Mouse (Mus musculus) macrophage (primary cell): ENCODE data around the gene Megf6. TPM values are rescaled to one million over a fixed set of nuclear protein-coding genes. Genes with fewer than 3 reads are reported as not detected.

Experiments used
- H3K27ac ChIP-seq: fragments of 350-480 bp; formaldehyde crosslinking; 2 replicates; pipeline ENCODE4 v1.9.0; 2021
- H3K36me3 ChIP-seq: fragments of 350-480 bp; formaldehyde crosslinking; 2 replicates; pipeline ENCODE4 v1.9.0; 2021; ENCODE audit errors: inconsistent target
- H3K4me3 ChIP-seq: fragments of 350-480 bp; formaldehyde crosslinking; 2 replicates; pipeline ENCODE4 v1.9.0; 2021; ENCODE audit errors: inconsistent target
- H3K79me2 ChIP-seq: fragments of 350-480 bp; formaldehyde crosslinking; 2 replicates; pipeline ENCODE4 v1.9.0; 2021; ENCODE audit errors: inconsistent target
- WGBS: methylation state at CpG from one replicate; pipeline ENCODE4 v1.1.7; 2026; ENCODE audit warnings: inconsistent platforms; ENCODE audit not compliant: missing documents; 5-methylcytosine and 5-hydroxymethylcytosine counted together
- polyA plus RNA-seq: library from polyadenylated mRNA; stranded (reverse); fragments of 250-400 nt; gene quantifications from 3 replicates; pipeline ENCODE4 v1.2.4, GENCODE M21; 2018; ENCODE audit warnings: inconsistent platforms

Megf6 gene
- polyA plus RNA-seq, 1 experiment from 2014 or later: not detected

DNA sequence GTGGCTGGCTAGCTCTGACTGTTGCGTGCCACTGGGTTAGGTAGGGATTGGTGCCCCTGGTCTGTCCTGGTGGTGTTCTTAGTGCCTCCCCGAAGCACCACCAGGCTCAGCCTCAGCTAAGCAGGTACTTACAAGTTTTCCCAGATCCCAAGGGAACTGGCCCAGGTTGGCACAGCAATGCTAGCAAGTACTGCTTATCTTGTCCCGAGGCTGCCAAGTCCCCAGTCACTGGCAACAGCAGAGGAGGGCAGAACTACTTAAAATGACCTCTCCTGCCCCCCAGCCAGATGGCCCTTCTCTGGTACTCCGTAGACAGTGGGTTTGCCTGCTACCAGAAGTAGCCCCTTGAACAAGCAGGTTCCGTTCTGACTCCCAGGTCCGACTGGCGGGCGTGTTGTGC, 68.7 kb downstream of the Megf6 start:
- H3K4me3 ChIP-seq: no peak overlapping the region
- WGBS: 91% methylated on average over 8 of the region's 8 CpGs
- H3K79me2 ChIP-seq: no peaks in the 10 kb centered on the region
- H3K27ac ChIP-seq: no peak overlapping the region
- H3K36me3 ChIP-seq: no peaks in the 10 kb centered on the region

- Histone ChIP-seq H3K27ac (no peak overlapping the region), H3K36me3 (no peaks in the 10 kb centered on the region), H3K79me2 (no peaks in the 10 kb centered on the region), H3K4me3 (no peak overlapping the region)
- 73% methylated on average over 11 of the region's 11 CpGs for WGBS
Measured at GRCm38 (mm10) chr4:154240608-154241007, 70.1 kb downstream of the Megf6 start.

- Histone ChIP-seq H3K36me3 (no peaks in the 10 kb centered on the region), H3K4me3 (no peak overlapping the region), H3K27ac (no peak overlapping the region), H3K79me2 (no peaks in the 10 kb centered on the region)
- WGBS: 72% methylated on average over 7 of the region's 7 CpGs
Measured at GRCm38 (mm10) chr4:154245342-154245741, 74.8 kb downstream of the Megf6 start.

DNA sequence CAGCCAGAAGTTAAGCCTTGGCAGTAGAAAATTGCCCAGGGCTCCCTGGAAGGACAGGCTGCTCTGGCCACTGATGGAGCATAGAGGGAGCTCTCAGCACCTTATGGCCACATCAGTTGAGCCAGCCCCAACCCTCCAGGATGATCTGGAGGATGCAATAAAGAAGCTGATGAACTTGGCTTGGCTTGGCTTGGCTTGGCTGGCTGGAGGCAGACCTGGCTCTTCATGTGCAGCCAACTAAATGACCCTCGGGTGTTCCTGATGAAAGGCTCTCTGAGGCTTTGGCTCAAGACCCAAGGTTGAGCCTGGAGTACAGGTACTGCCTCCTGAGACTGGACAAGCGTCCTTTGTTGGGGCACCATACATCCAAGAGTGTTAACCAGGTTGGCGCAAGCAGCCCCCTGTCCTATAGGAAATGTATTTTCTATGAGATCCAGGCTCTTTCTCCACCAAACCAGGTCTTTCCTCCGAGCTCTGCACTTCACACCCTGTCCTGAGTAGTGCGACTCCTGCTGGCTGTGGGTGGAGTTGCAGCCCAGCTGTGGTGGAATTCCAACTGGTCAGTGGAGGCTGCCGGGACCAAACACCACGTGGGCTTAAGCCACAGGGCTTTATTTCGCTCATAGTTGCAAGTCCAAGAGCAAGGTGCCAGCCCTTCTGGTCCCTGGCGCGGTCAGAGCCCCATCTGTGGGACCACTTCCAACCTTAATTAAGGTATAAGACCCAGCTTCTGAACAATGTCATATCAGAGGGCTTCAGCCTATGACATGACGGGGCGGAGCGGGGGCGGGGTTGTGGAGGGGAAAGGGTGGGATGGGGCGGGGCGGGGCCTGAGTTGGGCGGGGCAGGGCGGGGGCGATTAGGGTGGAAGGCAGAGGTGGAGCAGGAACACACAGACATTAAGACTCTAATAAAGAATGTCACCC, 75.8 kb downstream of the Megf6 start:
- H3K79me2 ChIP-seq: no peaks in the 10 kb centered on the region
- H3K4me3 ChIP-seq: no peak overlapping the region
- no peaks in the 10 kb centered on the region for H3K36me3 ChIP-seq
- WGBS: 15% methylated on average over 15 of the region's 19 CpGs
- no peak overlapping the region for H3K27ac ChIP-seq

DNA sequence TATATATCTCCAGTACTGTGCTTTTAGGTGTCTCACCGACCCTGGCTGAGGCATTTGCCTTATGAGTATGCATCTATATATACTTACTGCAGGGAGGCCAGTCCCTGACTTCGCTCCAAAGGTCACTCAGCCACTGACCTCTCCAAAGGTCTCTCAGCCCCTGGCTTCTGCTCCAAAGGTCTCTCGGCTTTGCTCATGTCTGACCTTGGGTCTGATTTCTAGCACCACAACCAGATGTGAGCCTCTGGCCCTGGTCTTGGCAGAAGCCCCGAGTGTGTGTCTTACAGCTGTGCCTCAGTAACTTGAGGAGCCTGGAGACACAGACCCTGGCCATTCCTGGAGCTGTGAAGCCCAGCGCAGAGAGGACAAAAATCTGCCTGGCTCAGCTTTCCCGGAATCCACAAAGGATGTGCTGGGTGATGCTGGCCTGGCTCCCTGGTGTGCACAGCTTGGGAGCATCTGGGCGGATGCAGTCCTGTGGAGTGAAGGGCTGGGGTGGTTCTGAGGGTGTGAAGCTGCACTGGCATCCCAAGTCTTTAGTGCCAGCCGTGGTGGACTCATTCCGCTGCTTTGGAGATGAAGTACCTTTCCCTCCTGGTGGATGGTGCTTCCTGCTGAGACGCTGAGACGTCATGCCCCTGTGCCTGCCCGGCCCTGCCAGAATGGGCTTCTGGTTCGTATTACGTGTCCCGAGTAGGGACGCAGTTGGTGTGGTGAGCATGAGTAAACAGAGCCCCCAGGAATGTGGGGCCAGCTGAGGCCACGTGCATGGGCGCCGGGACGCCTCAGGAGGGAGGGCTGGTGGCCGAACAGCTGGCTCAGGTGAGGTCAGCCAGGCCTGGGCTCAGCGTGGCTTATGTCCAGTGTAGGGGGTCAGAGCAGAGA, 76.9 kb downstream of the Megf6 start:
- Histone ChIP-seq H3K4me3 (no peak overlapping the region), H3K36me3 (no peaks in the 10 kb centered on the region), H3K79me2 (no peaks in the 10 kb centered on the region), H3K27ac (no peak overlapping the region)
- 87% methylated on average over 21 of the region's 22 CpGs for WGBS

DNA sequence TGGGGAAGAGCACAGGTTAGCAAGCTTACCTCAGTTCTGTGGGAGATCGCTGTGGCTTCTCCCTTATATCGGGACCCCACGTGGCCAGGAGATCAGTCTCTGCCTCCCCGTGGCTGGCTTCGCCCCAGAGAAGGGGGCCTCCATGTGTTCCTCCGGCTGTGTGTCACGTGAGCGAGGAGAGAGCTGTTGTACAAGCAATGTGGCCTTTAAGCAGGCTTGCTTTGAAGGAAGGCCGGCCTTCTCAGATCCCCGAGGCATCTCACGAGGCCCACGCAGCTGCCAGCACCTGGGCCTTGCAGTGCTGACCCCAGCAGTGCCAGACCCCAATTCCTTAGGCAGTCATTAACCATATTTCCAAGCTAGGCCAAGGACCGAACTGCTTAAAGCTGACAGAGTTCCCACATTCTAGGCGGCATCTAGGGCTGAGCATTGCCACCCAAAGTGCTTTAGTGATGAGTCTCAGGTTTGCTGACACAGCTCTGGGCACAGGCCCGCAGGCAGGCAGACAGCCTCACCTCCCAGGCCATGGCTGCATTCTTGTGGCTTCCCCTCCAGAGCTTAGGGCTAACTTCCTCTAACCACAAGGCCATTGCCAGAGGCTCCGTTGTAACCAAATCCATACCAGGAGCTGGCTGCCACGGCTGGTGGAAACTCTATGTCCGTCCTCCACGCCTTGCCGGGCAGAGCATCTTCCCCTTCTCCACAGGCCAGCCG, 77.7 kb downstream of the Megf6 start:
- no peaks in the 10 kb centered on the region for H3K79me2 ChIP-seq
- H3K4me3 ChIP-seq: no peak overlapping the region
- 60% methylated on average over 21 of the region's 21 CpGs for WGBS
- no peak overlapping the region for H3K27ac ChIP-seq
- no peaks in the 10 kb centered on the region for H3K36me3 ChIP-seq

DNA sequence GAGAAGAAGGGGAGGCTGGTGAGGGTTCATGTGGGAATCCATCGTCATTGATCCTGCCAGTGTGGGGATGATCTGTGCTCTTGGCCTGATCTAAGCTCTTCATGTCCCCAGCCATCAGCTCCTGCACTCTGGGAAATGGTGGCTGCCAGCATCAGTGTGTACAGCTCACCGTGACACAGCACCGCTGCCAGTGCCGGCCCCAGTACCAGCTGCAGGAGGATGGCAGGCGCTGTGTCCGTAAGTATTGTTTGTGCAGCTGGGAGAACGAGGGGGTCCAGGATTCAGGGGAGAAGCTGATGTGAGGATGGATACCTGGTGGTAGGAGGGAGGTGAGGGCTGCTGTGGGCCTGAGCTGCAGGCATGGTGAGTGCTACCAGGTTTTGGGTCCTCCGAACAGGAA, 78.8 kb downstream of the Megf6 start:
- Histone ChIP-seq H3K4me3 (no peak overlapping the region), H3K79me2 (no peaks in the 10 kb centered on the region), H3K27ac (no peak overlapping the region), H3K36me3 (no peaks in the 10 kb centered on the region)
- WGBS: 84% methylated on average over 7 of the region's 8 CpGs

DNA sequence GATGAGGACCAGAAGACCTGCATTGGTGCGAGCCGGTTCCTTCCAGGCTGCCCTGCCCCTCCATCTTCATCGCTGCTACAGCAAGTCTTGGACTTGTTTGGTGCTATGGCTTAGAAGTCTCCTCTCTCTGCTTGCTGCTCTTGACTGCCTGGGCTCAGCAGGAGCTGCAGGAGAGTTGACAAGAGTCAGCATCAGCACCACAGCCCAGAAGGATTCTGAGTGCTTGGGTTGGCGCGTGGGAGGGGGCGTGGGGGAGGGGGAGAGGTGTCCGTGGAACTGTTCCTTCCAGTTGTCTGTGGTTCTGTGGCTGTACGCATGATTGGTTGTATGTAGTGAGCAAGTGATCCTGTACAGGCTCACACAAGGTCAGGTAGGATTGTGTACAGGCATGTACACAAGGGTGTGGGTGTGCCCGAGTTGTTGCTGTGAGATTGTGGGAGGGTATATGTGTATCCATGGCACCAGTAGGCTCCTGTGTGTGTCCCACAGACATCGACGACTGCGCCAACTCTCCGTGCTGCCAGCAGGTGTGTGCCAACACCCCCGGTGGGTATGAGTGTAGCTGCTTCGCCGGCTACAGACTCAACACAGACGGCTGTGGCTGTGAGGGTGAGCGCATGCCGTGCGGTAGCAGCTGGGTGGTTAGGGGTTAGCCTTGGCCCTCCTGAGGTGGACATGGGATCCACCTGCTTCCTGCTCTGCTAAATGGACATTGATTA, 82.2 kb downstream of the Megf6 start:
- Histone ChIP-seq H3K79me2 (no peaks in the 10 kb centered on the region), H3K4me3 (no peak overlapping the region)
- 84% methylated on average over 20 of the region's 20 CpGs for WGBS

GRCm38 (mm10) chr4:154260755-154261154, 90.2 kb downstream of the Megf6 start:
- Histone ChIP-seq H3K79me2 (no peaks in the 10 kb centered on the region), H3K27ac (no peak overlapping the region), H3K4me3 (no peak overlapping the region), H3K36me3 (no peaks in the 10 kb centered on the region)
- 84% methylated on average over 4 of the region's 5 CpGs for WGBS

More for the DNA sequence above, 82.2 kb downstream of the Megf6 start:
- Histone ChIP-seq H3K36me3 (no peaks in the 10 kb centered on the region), H3K27ac (no peak overlapping the region)

DNA sequence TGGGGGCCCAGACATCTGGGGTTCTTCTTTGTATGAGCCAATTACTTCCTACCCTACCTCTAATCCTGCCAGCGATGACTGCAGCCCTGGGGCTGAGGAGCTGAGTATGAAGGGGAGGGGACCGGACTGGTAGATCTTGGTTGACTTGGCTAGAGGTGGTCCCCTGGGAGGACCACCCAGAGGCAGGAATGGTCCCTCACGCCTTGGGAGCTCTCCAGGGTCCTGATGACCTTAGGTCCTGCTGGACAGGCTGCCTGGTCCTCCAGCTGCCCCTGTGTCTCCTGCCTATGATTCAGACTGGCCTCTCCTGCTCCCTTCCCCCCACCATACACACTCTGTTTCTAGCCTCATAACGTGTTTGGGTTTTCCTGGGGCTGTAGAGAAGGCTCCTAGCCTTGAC, 91.5 kb downstream of the Megf6 start:
- WGBS: 77% methylated on average over 4 of the region's 4 CpGs
- H3K4me3 ChIP-seq: no peak overlapping the region

DNA sequence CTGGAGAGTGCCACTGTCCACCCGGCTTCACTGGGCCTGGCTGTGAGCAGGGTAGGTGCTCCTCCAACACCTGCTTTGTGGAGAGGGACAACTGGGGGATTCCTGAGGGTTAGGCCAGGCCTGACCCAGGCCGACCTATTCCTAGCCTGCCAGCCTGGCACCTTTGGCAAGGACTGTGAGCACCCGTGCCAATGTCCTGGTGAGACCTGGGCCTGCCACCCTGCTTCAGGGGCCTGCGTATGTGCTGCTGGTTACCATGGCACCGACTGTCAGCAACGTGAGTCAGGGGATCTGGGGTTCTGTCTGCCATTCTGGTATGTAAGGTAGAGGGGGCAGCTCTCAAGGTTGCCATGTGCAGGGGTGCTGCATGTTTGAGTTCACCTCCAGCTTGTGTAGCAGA, 97.0 kb downstream of the Megf6 start:
- Histone ChIP-seq H3K4me3 (no peak overlapping the region), H3K27ac (no peak overlapping the region), H3K79me2 (no peaks in the 10 kb centered on the region), H3K36me3 (no peaks in the 10 kb centered on the region)
- WGBS: 79% methylated on average over 6 of the region's 6 CpGs

More for the DNA sequence above, 91.5 kb downstream of the Megf6 start:
- Histone ChIP-seq H3K27ac (no peak overlapping the region), H3K79me2 (no peaks in the 10 kb centered on the region), H3K36me3 (no peaks in the 10 kb centered on the region)

- Histone ChIP-seq H3K36me3 (no peaks in the 10 kb centered on the region), H3K79me2 (no peaks in the 10 kb centered on the region), H3K4me3 (no peak overlapping the region), H3K27ac (no peak overlapping the region)
- WGBS: 75% methylated on average over 10 of the region's 10 CpGs
Measured at GRCm38 (mm10) chr4:154269520-154269919, 99.0 kb downstream of the Megf6 start.

GRCm38 (mm10) chr4:154273000-154273399, 102.5 kb downstream of the Megf6 start:
- 69% methylated on average over 3 of the region's 3 CpGs for WGBS
- no peak overlapping the region for H3K27ac ChIP-seq
- no peaks in the 10 kb centered on the region for H3K36me3 ChIP-seq
- no peaks in the 10 kb centered on the region for H3K79me2 ChIP-seq
- H3K4me3 ChIP-seq: no peak overlapping the region

GRCm38 (mm10) chr4:154279481-154279880, 109.0 kb downstream of the Megf6 start:
- Histone ChIP-seq H3K4me3 (no peak overlapping the region), H3K36me3 (no peaks in the 10 kb centered on the region), H3K27ac (no peak overlapping the region), H3K79me2 (no peaks in the 10 kb centered on the region)
- WGBS: 55% methylated on average over 9 of the region's 9 CpGs
